Mouse (Mus musculus) CD4-positive, CD25-positive, alpha-beta regulatory T cell, adult 9 weeks (primary cell): Measurements from ENCODE around the gene Fam172a. TPM values are rescaled to one million over a fixed set of nuclear protein-coding genes. Genes with fewer than 3 reads are reported as not detected.

Experiments
- polyA plus RNA-seq: library from polyadenylated mRNA; unstranded; fragments of 100-300 nt; shearing (Covaris generic); gene quantifications from one replicate; pipeline ENCODE4 v1.2.1, GENCODE M21; 2017

Fam172a gene
- polyA plus RNA-seq: 33.0 TPM

GRCm38 (mm10) chr13:77701733-77702132 lies at the start of gene Fam172a:
Gene Fam172a, plus strand, starts transcription at chr13:77702033.

GRCm38 (mm10) chr13:78024683-78025294 lies 323.0 kb downstream of the Fam172a start, which contains the start of gene Pou5f2:
Gene Pou5f2, plus strand, starts transcription at chr13:78024902.

GRCm38 (mm10) chr13:78199642-78200160 lies 497.9 kb downstream of the Fam172a start, which contains the start of gene Nr2f1:
Gene Nr2f1, minus strand, starts transcription at chr13:78199757.

